Mouse (Mus musculus) liver, embryonic 13.5 days (tissue): ENCODE measurements around the gene Chrdl2. TPM values are rescaled to one million over a fixed set of nuclear protein-coding genes. Genes with fewer than 3 reads are reported as not detected.
"Not testable (repeated sequence)": the region's sequence is repeated elsewhere in the genome, so short reads cannot be mapped to it uniquely, and the experiment has no call there.

Source experiments
- ATAC-seq: fragments of 200-750 bp; cut with Nextera tagmentation; 2 replicates; pipeline ENCODE4 v1.8.0; 2017; ENCODE audit warnings: low read depth, mild to moderate bottlenecking, moderate number of reproducible peaks, moderate library complexity
- DNase-seq: peaks from one replicate; pipeline ENCODE4 v3.0.0; 2022
- H3K27ac ChIP-seq: fragments of 300-500 bp; sonication (generic); 2 replicates; pipeline ENCODE4 v1.5.1; 2015; ENCODE audit warnings: moderate library complexity, mild to moderate bottlenecking, inconsistent platforms
- H3K27me3 ChIP-seq: fragments of 300-500 bp; sonication (generic); 2 replicates; pipeline ENCODE4 v1.6.1; 2015; ENCODE audit warnings: mild to moderate bottlenecking, inconsistent platforms
- H3K36me3 ChIP-seq: fragments of 300-500 bp; sonication (generic); 2 replicates; pipeline ENCODE4 v1.6.1; 2015; ENCODE audit warnings: mild to moderate bottlenecking, inconsistent platforms
- H3K4me1 ChIP-seq: fragments of 300-500 bp; sonication (generic); replicated peaks from 2 replicates; pipeline ENCODE4 v1.6.1; 2015; ENCODE audit warnings: inconsistent platforms
- H3K4me2 ChIP-seq: fragments of 300-500 bp; sonication (generic); 2 replicates; pipeline ENCODE4 v1.6.1; 2015; ENCODE audit warnings: inconsistent platforms, mild to moderate bottlenecking, moderate library complexity
- H3K4me3 ChIP-seq: fragments of 300-500 bp; sonication (generic); replicated peaks from 2 replicates; pipeline ENCODE4 v1.5.1; 2015; ENCODE audit warnings: mild to moderate bottlenecking, inconsistent platforms
- H3K9ac ChIP-seq: fragments of 300-500 bp; sonication (generic); 2 replicates; pipeline ENCODE4 v1.6.1; 2015; ENCODE audit warnings: mild to moderate bottlenecking, inconsistent platforms
- H3K9me3 ChIP-seq: fragments of 300-500 bp; sonication (generic); replicated peaks from 2 replicates; pipeline ENCODE4 v1.6.1; 2016; ENCODE audit warnings: inconsistent platforms
- WGBS: fragments of 180-500 bp; shearing (Covaris S2); methylation state at CpG from one replicate; pipeline ENCODE4 v1.1.7; 2015; ENCODE audit not compliant: insufficient replicate concordance; 5-methylcytosine and 5-hydroxymethylcytosine counted together
- polyA plus RNA-seq: library from polyadenylated mRNA; unstranded; fragments of >200 nt; fragmentation: Nextera tagmentation; extraction: Ambion mirVana; gene quantifications from 2 replicates; pipeline ENCODE4 v1.2.1, GENCODE M21; 2015

Gene Chrdl2
- polyA plus RNA-seq, 1 experiment from 2014 or later: not detected

- not testable (repeated sequence) for H3K36me3 ChIP-seq, H3K4me3 ChIP-seq, H3K27me3 ChIP-seq, H3K9me3 ChIP-seq, ATAC-seq, H3K4me2 ChIP-seq, DNase-seq, H3K27ac ChIP-seq, H3K9ac ChIP-seq
- H3K4me1 ChIP-seq: peaks cover 50% of the 10 kb centered on the region
- WGBS: 66% methylated on average over 3 of the region's 3 CpGs
Measured at GRCm38 (mm10) chr7:99972912-99973311, 33.1 kb upstream of the Chrdl2 start.

DNA sequence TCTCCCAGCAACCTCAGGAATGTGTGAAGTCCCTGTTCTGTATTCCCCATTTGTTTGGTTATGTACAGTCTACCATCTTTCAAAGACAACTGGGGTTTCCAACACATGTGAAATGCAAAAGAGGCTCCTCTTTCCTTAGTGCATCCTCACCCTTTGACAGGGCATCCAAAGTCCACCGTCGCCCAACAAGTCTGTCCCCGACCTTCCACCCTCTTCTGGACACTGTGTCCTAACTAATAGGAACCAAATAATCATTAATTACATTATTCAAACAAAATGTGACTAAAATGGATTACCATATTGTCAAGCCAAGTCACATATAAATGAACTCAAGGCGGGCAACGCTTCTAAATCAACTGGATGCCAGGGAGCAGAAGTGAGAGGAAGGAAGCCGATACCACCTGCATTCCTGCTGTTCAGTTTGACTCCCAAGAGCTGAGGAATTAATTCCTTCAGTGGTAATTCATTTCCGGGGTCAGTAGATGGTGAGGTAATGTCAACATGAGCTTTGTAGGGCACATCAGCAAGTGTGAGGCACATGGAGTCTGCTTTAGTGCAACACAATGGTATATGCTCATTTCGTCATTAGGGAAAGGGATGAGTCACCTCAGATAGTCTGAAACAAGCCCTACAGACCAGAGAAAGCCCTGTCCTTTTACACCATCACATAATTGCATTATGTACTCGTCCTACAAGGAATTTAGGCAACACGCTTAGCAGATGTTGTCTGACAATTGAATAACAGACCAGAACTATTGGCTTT is 31.6 kb upstream of the Chrdl2 start:
- Histone ChIP-seq H3K4me3 (no peak overlapping the region), H3K4me2 (no peak overlapping the region), H3K9ac (no peak overlapping the region), H3K27me3 (no peaks in the 10 kb centered on the region), H3K27ac (no peak overlapping the region), H3K4me1 (peaks cover 56% of the 10 kb centered on the region), H3K9me3 (no peaks in the 10 kb centered on the region), H3K36me3 (no peaks in the 10 kb centered on the region)
- DNase-seq (no peak), ATAC-seq (no peak)
- WGBS: 71% methylated on average over 10 of the region's 10 CpGs

- H3K9ac ChIP-seq: no peak overlapping the region
- H3K4me2 ChIP-seq: peak overlapping the region; percentile 20; the same call in 1 of the 2 replicates
- H3K36me3 ChIP-seq: no peaks in the 10 kb centered on the region
- H3K27ac ChIP-seq: peak overlapping the region; percentile 40
- peak; percentile 18; the same call in 1 of the 2 replicates for ATAC-seq
- H3K9me3 ChIP-seq: no peaks in the 10 kb centered on the region
- H3K4me3 ChIP-seq: no peak overlapping the region
- H3K27me3 ChIP-seq: no peaks in the 10 kb centered on the region
- peaks cover 65% of the 10 kb centered on the region for H3K4me1 ChIP-seq
- DNase-seq: no peak
- WGBS: 63% methylated on average over 5 of the region's 5 CpGs
Measured at GRCm38 (mm10) chr7:99975819-99976575, 30.0 kb upstream of the Chrdl2 start.

DNA sequence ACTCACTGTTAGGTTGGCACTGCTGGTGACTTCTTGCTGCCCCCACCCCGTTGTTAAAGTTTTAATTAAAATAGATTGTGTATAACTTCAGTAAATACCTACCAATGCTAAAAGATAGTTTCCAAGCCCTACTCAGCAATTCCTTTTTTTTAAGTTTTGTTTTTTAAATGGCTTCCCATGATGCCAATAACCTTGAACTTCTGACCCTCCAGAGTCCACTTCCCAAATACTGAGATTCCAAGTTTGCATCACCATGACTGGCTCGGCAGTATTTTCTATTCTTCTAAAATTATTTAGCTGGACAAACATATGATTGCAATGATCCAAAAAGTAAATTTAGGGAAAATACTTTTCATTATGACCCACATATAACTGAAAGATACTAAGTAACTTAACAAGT is 27.9 kb upstream of the Chrdl2 start:
- 77% methylated on average over 2 of the region's 2 CpGs for WGBS
- peaks cover 58% of the 10 kb centered on the region for H3K4me1 ChIP-seq
- H3K36me3 ChIP-seq: no peaks in the 10 kb centered on the region
- no peak for DNase-seq
- H3K4me2 ChIP-seq: peak overlapping the region; percentile 23; the same call in 1 of the 2 replicates
- H3K9ac ChIP-seq: no peak overlapping the region
- H3K4me3 ChIP-seq: no peak overlapping the region
- no peaks in the 10 kb centered on the region for H3K27me3 ChIP-seq
- H3K27ac ChIP-seq: peak overlapping the region; percentile 9; the same call in 1 of the 2 replicates
- ATAC-seq: no peak
- no peaks in the 10 kb centered on the region for H3K9me3 ChIP-seq

GRCm38 (mm10) chr7:99979081-99979480 is 26.9 kb upstream of the Chrdl2 start:
- Histone ChIP-seq H3K27ac (peak overlapping the region; percentile 85), H3K27me3 (no peaks in the 10 kb centered on the region), H3K4me2 (peak overlapping the region; percentile 98), H3K36me3 (no peaks in the 10 kb centered on the region), H3K9ac (peak overlapping the region; percentile 96), H3K9me3 (no peaks in the 10 kb centered on the region), H3K4me1 (peaks cover 47% of the 10 kb centered on the region), H3K4me3 (peak overlapping the region; percentile 93)
- WGBS: 12% methylated on average over 6 of the region's 6 CpGs
- no peak for ATAC-seq
- no peak for DNase-seq

- Histone ChIP-seq H3K4me1 (peaks cover 43% of the 10 kb centered on the region), H3K9me3 (no peaks in the 10 kb centered on the region), H3K4me2 (peak overlapping the region; percentile 98), H3K36me3 (no peaks in the 10 kb centered on the region), H3K9ac (peak overlapping the region; percentile 96), H3K27me3 (no peaks in the 10 kb centered on the region), H3K27ac (peak overlapping the region; percentile 85), H3K4me3 (peak overlapping the region; percentile 93)
- DNase-seq: peak; percentile 40
- ATAC-seq: peak; percentile 78
- under 1% methylated on average over 47 of the region's 51 CpGs for WGBS
Measured at GRCm38 (mm10) chr7:99979546-99980131, 26.3 kb upstream of the Chrdl2 start.

DNA sequence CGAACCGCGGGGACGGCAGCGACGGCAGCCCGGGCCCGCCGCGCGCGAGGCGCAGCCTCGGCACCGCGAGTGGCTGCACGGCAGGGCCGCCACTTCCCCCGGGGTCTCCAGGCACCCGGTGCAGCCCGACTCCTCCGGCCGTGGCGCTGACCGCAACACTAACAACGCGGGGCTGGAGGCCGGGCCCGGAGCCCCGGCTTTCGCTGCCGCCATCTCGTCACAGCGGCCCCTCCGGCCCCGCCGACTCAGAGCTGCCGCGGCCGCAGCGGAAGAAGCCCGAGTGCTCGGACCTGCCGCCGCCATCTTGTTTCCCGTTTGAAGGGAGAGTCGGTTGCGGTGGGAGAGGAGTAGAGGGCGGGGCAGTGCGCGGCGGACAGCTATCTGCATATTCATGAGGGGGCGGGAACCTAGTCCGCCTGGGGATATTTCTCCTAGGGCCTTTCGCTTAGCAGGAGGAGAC is 25.8 kb upstream of the Chrdl2 start, which contains the start of gene Rnf169:
Gene Rnf169, minus strand, starts transcription at position 317 of the 460 bp plus-strand sequence.
- H3K27me3 ChIP-seq: no peaks in the 10 kb centered on the region
- no peaks in the 10 kb centered on the region for H3K36me3 ChIP-seq
- ATAC-seq: peak; percentile 91
- H3K4me1 ChIP-seq: peaks cover 40% of the 10 kb centered on the region
- peak within 1 kb of the TSS; percentile 93 for H3K4me3 ChIP-seq
- no peaks in the 10 kb centered on the region for H3K9me3 ChIP-seq
- WGBS: under 1% methylated on average over 55 of the region's 55 CpGs
- peak within 1 kb of the TSS; percentile 96 for H3K9ac ChIP-seq
- peak within 1 kb of the TSS; percentile 85 for H3K27ac ChIP-seq
- H3K4me2 ChIP-seq: peak within 1 kb of the TSS; percentile 98
- peak; percentile 83 for DNase-seq

DNA sequence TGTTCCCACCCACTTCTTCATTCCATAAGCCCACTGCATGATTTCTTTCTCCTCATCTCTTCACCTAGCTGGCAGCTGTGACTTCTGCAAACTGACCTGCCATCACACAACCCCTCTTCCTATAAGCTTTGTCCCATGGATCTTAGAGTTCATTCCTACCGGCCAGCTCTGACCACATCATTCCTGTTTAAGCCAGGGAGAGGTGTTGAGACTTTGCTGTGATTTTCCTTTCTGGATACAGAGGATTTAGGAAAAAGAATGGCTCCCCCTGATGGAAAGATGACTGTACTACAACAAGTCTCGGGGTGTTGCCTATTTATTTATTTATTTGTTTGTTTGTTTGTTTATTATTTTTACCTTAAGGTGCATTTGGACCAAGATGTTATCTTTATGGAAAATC is 24.7 kb upstream of the Chrdl2 start:
- Histone ChIP-seq H3K9ac (no peak overlapping the region), H3K4me3 (no peak overlapping the region), H3K9me3 (no peaks in the 10 kb centered on the region), H3K27ac (no peak overlapping the region), H3K36me3 (no peaks in the 10 kb centered on the region), H3K4me1 (peaks cover 33% of the 10 kb centered on the region), H3K27me3 (no peaks in the 10 kb centered on the region), H3K4me2 (peak overlapping the region; percentile 98; the same call in 1 of the 2 replicates)
- WGBS: 25% methylated on average over 2 of the region's 2 CpGs
- ATAC-seq (no peak), DNase-seq (no peak)

- no peak overlapping the region for H3K4me2 ChIP-seq
- no peaks in the 10 kb centered on the region for H3K36me3 ChIP-seq
- no peak overlapping the region for H3K9ac ChIP-seq
- ATAC-seq (no peak), DNase-seq (no peak)
- no peaks in the 10 kb centered on the region for H3K9me3 ChIP-seq
- H3K4me3 ChIP-seq: no peak overlapping the region
- 0 out of 2 replicates have a peak, but pooled peaks cover 7% of the 10 kb centered on the region for H3K27me3 ChIP-seq
- 72% methylated on average over 13 of the region's 13 CpGs for WGBS
- H3K4me1 ChIP-seq: peaks cover 25% of the 10 kb centered on the region
- H3K27ac ChIP-seq: no peak overlapping the region
Measured at GRCm38 (mm10) chr7:99982256-99983242, 23.4 kb upstream of the Chrdl2 start.

GRCm38 (mm10) chr7:99988725-99989124 is 17.2 kb upstream of the Chrdl2 start:
- Histone ChIP-seq H3K9ac (no peak overlapping the region), H3K9me3 (no peaks in the 10 kb centered on the region)
- ATAC-seq: no peak

More at GRCm38 (mm10) chr7:99988725-99989124, 17.2 kb upstream of the Chrdl2 start:
- peak; percentile 44 for DNase-seq
- no peak overlapping the region for H3K4me2 ChIP-seq
- H3K36me3 ChIP-seq: no peaks in the 10 kb centered on the region
- H3K4me1 ChIP-seq: no peaks in the 10 kb centered on the region
- H3K27ac ChIP-seq: no peak overlapping the region
- 4% methylated on average over 4 of the region's 4 CpGs for WGBS
- H3K27me3 ChIP-seq: 0 out of 2 replicates have a peak, but pooled peaks cover 7% of the 10 kb centered on the region
- H3K4me3 ChIP-seq: no peak overlapping the region
